Mouse (Mus musculus) hindbrain, embryonic 16.5 days (tissue): ENCODE data around the gene Ppfibp2. TPM values are rescaled to one million over a fixed set of nuclear protein-coding genes. Genes with fewer than 3 reads are reported as not detected.
A peak's percentile ranks its signal among the peaks of the same experiment; 100 is the strongest.

Experiments used
- ATAC-seq: fragments of 200-750 bp; cut with Nextera tagmentation; 2 replicates; pipeline ENCODE4 v1.8.0; 2017; ENCODE audit warnings: moderate TSS enrichment, moderate library complexity
- H3K27ac ChIP-seq: fragments of 300-500 bp; sonication (generic); 2 replicates; pipeline ENCODE4 v1.5.1; 2014; ENCODE audit warnings: low read depth, mild to moderate bottlenecking, control low read depth, low read length, moderate library complexity
- H3K27me3 ChIP-seq: fragments of 300-500 bp; sonication (generic); replicated peaks from 2 replicates; pipeline ENCODE4 v1.6.1; 2014; ENCODE audit warnings: low read length; ENCODE audit not compliant: control insufficient read depth, insufficient read depth
- H3K36me3 ChIP-seq: fragments of 300-500 bp; sonication (generic); 2 replicates; pipeline ENCODE4 v1.6.1; 2014; ENCODE audit warnings: mild to moderate bottlenecking, low read length, moderate library complexity, mixed read lengths; ENCODE audit not compliant: control insufficient read depth, insufficient read depth
- H3K4me1 ChIP-seq: fragments of 300-500 bp; sonication (generic); 2 replicates; pipeline ENCODE4 v1.6.1; 2014; ENCODE audit warnings: low read depth, low read length; ENCODE audit not compliant: control insufficient read depth, insufficient read depth
- H3K4me2 ChIP-seq: fragments of 300-500 bp; sonication (generic); 2 replicates; pipeline ENCODE4 v1.6.1; 2014; ENCODE audit warnings: mild to moderate bottlenecking, low read length, control low read depth, moderate library complexity
- H3K4me3 ChIP-seq: fragments of 300-500 bp; sonication (generic); 2 replicates; pipeline ENCODE4 v1.5.1; 2014; ENCODE audit warnings: mild to moderate bottlenecking, low read length, control low read depth, moderate library complexity
- H3K9ac ChIP-seq: fragments of 300-500 bp; sonication (generic); 2 replicates; pipeline ENCODE4 v1.6.1; 2014; ENCODE audit warnings: low read depth, mild to moderate bottlenecking, control low read depth, low read length, moderate library complexity
- H3K9me3 ChIP-seq: fragments of 300-500 bp; sonication (generic); 2 replicates; pipeline ENCODE4 v1.6.1; 2014; ENCODE audit warnings: mild to moderate bottlenecking, low read length, moderate library complexity; ENCODE audit not compliant: control insufficient read depth
- WGBS: fragments of 180-500 bp; shearing (Covaris S2); extraction: QIAGEN DNeasy Blood & Tissue Kit; methylation state at CpG from one replicate; pipeline ENCODE4 v1.1.7; 2014; 5-methylcytosine and 5-hydroxymethylcytosine counted together
- polyA plus RNA-seq: library from polyadenylated mRNA; unstranded; fragments of >200 nt; fragmentation: Nextera tagmentation; extraction: Ambion mirVana; gene quantifications from 2 replicates; pipeline ENCODE4 v1.2.1, GENCODE M21; 2015

Gene Ppfibp2
- polyA plus RNA-seq, 1 experiment from 2014 or later: 3.6 TPM

DNA sequence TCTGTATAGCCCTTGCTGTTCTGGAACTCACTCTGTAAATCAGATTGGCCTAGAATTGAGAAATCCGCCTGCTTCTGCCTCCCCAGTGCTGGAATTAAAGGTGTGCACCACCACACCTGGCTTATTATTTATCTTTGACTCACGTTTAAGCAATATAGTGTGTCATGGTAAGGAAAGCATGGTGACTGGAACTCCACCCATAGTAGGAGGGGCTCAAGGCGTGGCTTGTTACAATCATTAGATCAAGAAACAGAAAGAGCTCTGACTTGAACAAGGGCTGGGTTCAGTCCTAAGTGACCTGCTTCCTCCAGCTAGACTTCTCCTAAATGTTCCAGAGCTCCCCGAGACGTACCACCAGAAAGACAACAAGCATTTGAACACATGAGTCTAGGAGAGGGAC lies 105.6 kb downstream of the Ppfibp2 start:
- H3K9ac ChIP-seq: no peak overlapping the region
- 0 out of 2 replicates have a peak, but pooled peaks cover 2% of the 10 kb centered on the region for H3K27me3 ChIP-seq
- H3K36me3 ChIP-seq: no peaks in the 10 kb centered on the region
- WGBS: 80% methylated on average over 5 of the region's 5 CpGs
- H3K27ac ChIP-seq: no peak overlapping the region
- no peaks in the 10 kb centered on the region for H3K4me1 ChIP-seq
- H3K9me3 ChIP-seq: no peaks in the 10 kb centered on the region
- ATAC-seq: no peak
- no peak overlapping the region for H3K4me2 ChIP-seq
- no peak overlapping the region for H3K4me3 ChIP-seq

DNA sequence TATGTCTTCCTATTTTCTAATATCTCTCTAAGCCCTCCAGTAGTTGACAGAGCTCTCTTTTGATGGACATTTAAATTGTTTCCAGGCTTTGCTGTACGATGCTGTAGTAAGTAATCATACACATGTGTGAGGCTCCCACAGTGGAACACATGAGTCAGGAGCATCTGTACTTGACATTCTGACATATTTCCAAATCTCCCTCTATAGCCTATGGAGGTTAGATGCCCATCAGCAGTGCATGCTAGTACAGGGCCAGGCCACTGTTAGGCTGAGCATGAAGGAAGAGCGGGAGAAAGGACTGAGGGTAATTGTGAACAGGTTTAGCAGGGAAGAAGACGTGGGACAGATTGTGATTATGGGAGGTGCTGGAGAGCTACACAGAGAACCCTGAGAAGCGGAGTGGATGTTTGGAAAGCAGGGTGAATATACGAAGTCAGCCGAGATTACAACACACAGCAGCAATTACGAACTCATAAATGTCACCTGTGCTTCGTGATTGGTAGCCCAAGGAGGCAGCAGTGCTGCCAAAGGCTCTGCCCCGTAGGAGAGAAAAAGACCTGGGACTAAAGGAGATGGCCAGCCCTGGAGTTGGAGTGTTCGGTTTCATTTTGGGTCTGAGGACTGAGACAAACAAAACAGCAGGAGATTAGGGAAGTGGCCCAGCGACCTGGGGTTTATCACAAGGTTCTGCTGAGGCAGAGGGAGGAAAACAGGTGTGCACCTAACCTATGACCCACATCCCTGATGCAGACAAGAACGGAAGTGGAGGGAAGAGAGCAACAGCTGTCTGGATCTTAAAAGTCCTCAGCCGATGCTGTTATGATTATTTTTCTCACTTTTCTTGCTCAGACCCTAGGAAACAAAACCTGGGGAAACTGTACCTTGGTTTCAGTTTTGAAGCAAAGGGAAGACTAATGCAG lies 107.7 kb downstream of the Ppfibp2 start:
- Histone ChIP-seq H3K9ac (no peak overlapping the region), H3K9me3 (no peaks in the 10 kb centered on the region), H3K4me1 (no peaks in the 10 kb centered on the region), H3K36me3 (no peaks in the 10 kb centered on the region), H3K4me2 (no peak overlapping the region), H3K27ac (no peak overlapping the region), H3K4me3 (no peak overlapping the region), H3K27me3 (0 out of 2 replicates have a peak, but pooled peaks cover 2% of the 10 kb centered on the region)
- ATAC-seq: no peak
- WGBS: 77% methylated on average over 13 of the region's 13 CpGs

- no peaks in the 10 kb centered on the region for H3K27me3 ChIP-seq
- H3K9me3 ChIP-seq: no peaks in the 10 kb centered on the region
- no peak for ATAC-seq
- no peaks in the 10 kb centered on the region for H3K36me3 ChIP-seq
- H3K4me2 ChIP-seq: no peak overlapping the region
- peaks cover 6% of the 10 kb centered on the region for H3K4me1 ChIP-seq
- WGBS: 49% methylated on average over 5 of the region's 5 CpGs
- H3K27ac ChIP-seq: no peak overlapping the region
- H3K9ac ChIP-seq: no peak overlapping the region
- H3K4me3 ChIP-seq: no peak overlapping the region
These were observed 110.9 kb downstream of the Ppfibp2 start for GRCm38 (mm10) chr7:107705941-107706340.

- H3K9me3 ChIP-seq: no peaks in the 10 kb centered on the region
- no peaks in the 10 kb centered on the region for H3K27me3 ChIP-seq
- H3K27ac ChIP-seq: no peak overlapping the region
- no peak overlapping the region for H3K9ac ChIP-seq
- H3K36me3 ChIP-seq: no peaks in the 10 kb centered on the region
- H3K4me2 ChIP-seq: no peak overlapping the region
- no peak for ATAC-seq
- H3K4me3 ChIP-seq: no peak overlapping the region
- 60% methylated on average over 9 of the region's 9 CpGs for WGBS
- H3K4me1 ChIP-seq: peaks cover 6% of the 10 kb centered on the region
These were observed 112.6 kb downstream of the Ppfibp2 start for GRCm38 (mm10) chr7:107707650-107708049.

DNA sequence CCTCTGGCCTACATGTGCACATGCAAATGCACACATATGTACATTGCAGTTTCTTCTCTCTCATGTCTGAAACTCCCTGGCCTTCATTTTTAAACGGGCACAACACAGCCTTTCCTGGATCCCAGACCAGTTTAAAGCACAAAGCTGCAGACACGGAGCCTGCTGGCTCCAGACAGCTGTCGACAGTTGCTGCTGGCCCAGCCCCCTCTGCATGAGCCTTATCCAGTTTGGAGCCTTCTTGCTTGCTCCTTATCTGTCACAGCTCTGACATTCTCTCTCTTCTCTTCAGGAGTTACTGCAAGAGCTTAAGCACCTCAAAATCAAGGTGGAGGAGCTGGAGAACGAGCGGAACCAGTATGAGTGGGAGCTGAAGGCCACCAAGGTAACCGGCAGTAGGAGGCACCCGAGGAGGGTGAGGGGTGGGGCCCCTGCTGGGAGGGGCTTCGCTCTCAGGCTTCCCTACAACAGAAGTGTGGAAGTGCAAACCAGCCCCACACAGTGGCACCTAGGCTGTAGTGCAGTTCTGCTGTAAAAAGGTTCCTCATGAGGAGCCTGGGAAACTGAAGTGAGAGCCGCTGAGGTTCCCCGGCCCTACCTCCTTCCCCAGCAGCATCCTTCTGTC lies 113.6 kb downstream of the Ppfibp2 start:
- Histone ChIP-seq H3K9ac (peak overlapping the region; percentile 30), H3K27me3 (no peaks in the 10 kb centered on the region), H3K9me3 (no peaks in the 10 kb centered on the region), H3K27ac (no peak overlapping the region; the same call in 1 of the 2 replicates), H3K4me1 (peaks cover 6% of the 10 kb centered on the region), H3K4me3 (peak overlapping the region; percentile 18), H3K36me3 (no peaks in the 10 kb centered on the region), H3K4me2 (peak overlapping the region; percentile 48)
- WGBS: 3% methylated on average over 10 of the region's 10 CpGs
- ATAC-seq: peak; percentile 95

GRCm38 (mm10) chr7:107712743-107713142 lies 117.7 kb downstream of the Ppfibp2 start:
- no peak overlapping the region for H3K4me2 ChIP-seq
- H3K4me1 ChIP-seq: peaks cover 6% of the 10 kb centered on the region
- no peak overlapping the region for H3K27ac ChIP-seq
- H3K36me3 ChIP-seq: no peaks in the 10 kb centered on the region
- no peak overlapping the region for H3K9ac ChIP-seq
- no peaks in the 10 kb centered on the region for H3K27me3 ChIP-seq
- no peak overlapping the region for H3K4me3 ChIP-seq
- no peaks in the 10 kb centered on the region for H3K9me3 ChIP-seq
- 61% methylated on average over 6 of the region's 6 CpGs for WGBS
- no peak for ATAC-seq

DNA sequence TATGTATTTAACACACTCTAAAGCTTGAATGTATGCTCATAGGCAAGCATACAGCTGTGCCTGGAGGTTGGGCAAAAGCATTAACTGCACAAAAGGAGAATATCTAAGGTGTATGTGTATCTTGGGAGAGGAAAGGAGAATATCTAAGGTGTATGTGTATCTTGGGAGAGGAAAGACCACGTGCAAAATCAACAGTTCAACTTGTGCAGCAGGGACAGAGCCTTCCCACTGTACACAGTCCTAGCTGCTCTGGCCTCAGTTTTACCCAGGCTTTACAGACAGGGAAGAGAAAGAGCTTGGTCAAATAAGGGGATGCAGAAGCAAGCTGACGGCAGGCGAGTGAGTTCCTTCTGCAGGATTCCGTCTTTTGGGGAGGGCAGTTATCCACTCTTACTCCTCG lies 119.1 kb downstream of the Ppfibp2 start:
- ATAC-seq: no peak
- no peaks in the 10 kb centered on the region for H3K27me3 ChIP-seq
- 84% methylated on average over 5 of the region's 5 CpGs for WGBS
- H3K4me1 ChIP-seq: no peaks in the 10 kb centered on the region
- no peak overlapping the region for H3K27ac ChIP-seq
- H3K36me3 ChIP-seq: no peaks in the 10 kb centered on the region
- no peak overlapping the region for H3K4me2 ChIP-seq
- H3K9ac ChIP-seq: no peak overlapping the region
- no peaks in the 10 kb centered on the region for H3K9me3 ChIP-seq
- no peak overlapping the region for H3K4me3 ChIP-seq

DNA sequence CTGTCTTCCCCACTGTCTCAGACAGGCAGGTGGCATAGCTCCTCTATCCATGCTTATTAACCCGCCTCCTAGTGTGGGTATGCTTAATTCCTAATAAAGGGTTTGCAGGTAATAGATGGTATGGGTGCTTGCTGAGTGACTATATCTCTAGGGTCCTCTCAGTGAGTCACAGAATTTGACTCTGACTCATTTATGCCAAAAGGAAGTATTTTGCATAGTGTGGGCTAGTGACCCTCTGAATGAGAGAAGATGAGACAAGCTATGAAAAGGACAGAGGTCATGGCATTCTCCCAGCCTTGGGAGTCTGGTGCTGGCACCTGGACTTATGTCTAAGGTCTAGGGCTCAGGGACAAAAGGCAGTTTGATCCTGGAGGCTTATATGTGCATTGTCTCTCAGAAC lies 125.8 kb downstream of the Ppfibp2 start:
- 97% methylated on average over 1 of the region's 1 CpGs for WGBS
- Histone ChIP-seq H3K36me3 (no peaks in the 10 kb centered on the region), H3K4me2 (no peak overlapping the region), H3K4me3 (no peak overlapping the region), H3K9me3 (no peaks in the 10 kb centered on the region), H3K27me3 (no peaks in the 10 kb centered on the region), H3K9ac (no peak overlapping the region), H3K27ac (no peak overlapping the region), H3K4me1 (no peaks in the 10 kb centered on the region)
- ATAC-seq: no peak

DNA sequence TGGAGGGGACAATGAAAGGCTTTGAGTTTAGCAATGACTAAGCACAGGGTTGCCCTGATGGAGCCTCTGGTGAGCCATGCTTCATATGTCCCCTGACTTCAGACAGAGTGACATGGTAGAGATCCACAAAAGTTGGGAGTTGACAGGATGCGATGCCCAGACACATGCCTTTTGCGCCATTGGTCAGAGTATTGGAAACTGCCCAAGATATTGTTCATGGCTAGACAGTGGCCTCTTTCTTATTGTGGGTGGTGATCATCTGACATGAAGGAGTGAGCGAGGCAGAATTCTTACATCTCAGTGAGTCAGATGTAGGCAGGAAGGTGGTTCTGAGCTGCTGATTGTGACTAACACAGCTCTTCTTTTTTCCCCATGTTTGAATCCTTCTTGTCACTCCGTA lies 127.5 kb downstream of the Ppfibp2 start:
- WGBS: 93% methylated on average over 4 of the region's 4 CpGs
- Histone ChIP-seq H3K4me1 (no peaks in the 10 kb centered on the region), H3K27me3 (no peaks in the 10 kb centered on the region), H3K27ac (no peak overlapping the region), H3K9me3 (no peaks in the 10 kb centered on the region), H3K4me2 (no peak overlapping the region), H3K4me3 (no peak overlapping the region), H3K36me3 (no peaks in the 10 kb centered on the region), H3K9ac (no peak overlapping the region)
- no peak for ATAC-seq
